18 mouse cellular contexts compared by ENCODE assay signal in genomic region chr13:46869464-46869863, GRCm38 (mm10).
DNase-seq lines count a peak whose midpoint lies in the region; ATAC-seq and TF ChIP-seq lines count a peak whose summit lies in the region.
"Had no signal": no experiment of that assay in that cellular context is flagged by ENCODE, and none has a peak within 500 bp of the region (broad histone marks: within the 10 kb centered on the region; RNA-seq: fewer than 3 reads in every experiment).

No protein-coding gene starts in this region.

- no peaks in the 10 kb centered on the region for H3K27me3 ChIP-seq in forebrain, embryonic 11.5 days (ENCODE audit: control insufficient read depth, insufficient read depth, low read length)
- H3K27me3 ChIP-seq in forebrain, embryonic 13.5 days, result no peaks in the 10 kb centered on the region
- no peaks in the 10 kb centered on the region for H3K27me3 ChIP-seq in myocyte (ENCODE audit: control insufficient read depth, insufficient read depth, insufficient read length)
- H3K27me3 ChIP-seq: embryonic facial prominence, embryonic 13.5 days; forebrain, embryonic 12.5 days; forebrain, embryonic 15.5 days had no signal

- WGBS in forebrain, embryonic 11.5 days, result 94% methylated on average over 13 of the region's 13 CpGs
- 92% methylated on average over 13 of the region's 13 CpGs for WGBS in forebrain, embryonic 13.5 days

- H3K9me3 ChIP-seq in forebrain, embryonic 11.5 days (ENCODE audit: control insufficient read depth, low read length), result no peaks in the 10 kb centered on the region
- H3K9me3 ChIP-seq in forebrain, embryonic 13.5 days (replicated peaks), result no peaks in the 10 kb centered on the region
- H3K9me3 ChIP-seq: embryonic facial prominence, embryonic 13.5 days; forebrain, embryonic 12.5 days; forebrain, embryonic 15.5 days had no signal

- TF ChIP-seq POLR2A in myocyte (IDR thresholded peaks at IDR 0.05; ENCODE audit: insufficient read length, low read depth), result no peak

- H3K79me2 ChIP-seq in myocyte (ENCODE audit: control insufficient read depth, insufficient read depth), result no peaks in the 10 kb centered on the region

- no peak overlapping the region for H3K4me3 ChIP-seq in forebrain, embryonic 11.5 days (ENCODE audit: low read depth, low read length)
- H3K4me3 ChIP-seq in forebrain, embryonic 13.5 days, result no peak overlapping the region
- H3K4me3 ChIP-seq in myocyte, result no peak overlapping the region
- H3K4me3 ChIP-seq: embryonic facial prominence, embryonic 13.5 days; forebrain, embryonic 12.5 days; forebrain, embryonic 15.5 days had no signal

- no peak overlapping the region for H3ac ChIP-seq in myocyte (ENCODE audit: control insufficient read depth, insufficient read length)

- no peak overlapping the region for H3K4me2 ChIP-seq in forebrain, embryonic 11.5 days (ENCODE audit: low read depth, low read length, severe bottlenecking)
- no peak overlapping the region for H3K4me2 ChIP-seq in forebrain, embryonic 13.5 days
- no peak overlapping the region for H3K4me2 ChIP-seq in myocyte (ENCODE audit: low read depth)
- H3K4me2 ChIP-seq: embryonic facial prominence, embryonic 13.5 days; forebrain, embryonic 12.5 days; forebrain, embryonic 15.5 days had no signal

- no peak overlapping the region for H3K27ac ChIP-seq in forebrain, embryonic 11.5 days (ENCODE audit: low read depth, low read length)
- no peak overlapping the region for H3K27ac ChIP-seq in forebrain, embryonic 13.5 days
- H3K27ac ChIP-seq: embryonic facial prominence, embryonic 13.5 days; forebrain, embryonic 12.5 days; forebrain, embryonic 15.5 days had no signal

- ATAC-seq in forebrain, embryonic 11.5 days (replicated peaks; ENCODE audit: low FRiP score), result no peak
- no peak for ATAC-seq in forebrain, embryonic 13.5 days
- ATAC-seq: forebrain, embryonic 15.5 days; forebrain, postnatal 0 days had no signal

- H3K36me3 ChIP-seq in forebrain, embryonic 11.5 days (ENCODE audit: control insufficient read depth, insufficient read depth, low read length), result no peaks in the 10 kb centered on the region
- no peaks in the 10 kb centered on the region for H3K36me3 ChIP-seq in forebrain, embryonic 13.5 days (ENCODE audit: poor library complexity, severe bottlenecking)
- no peaks in the 10 kb centered on the region for H3K36me3 ChIP-seq in myocyte (ENCODE audit: control insufficient read depth, insufficient read depth)
- H3K36me3 ChIP-seq: forebrain, embryonic 12.5 days; forebrain, embryonic 15.5 days had no signal

- no peaks in the 10 kb centered on the region for H3K4me1 ChIP-seq in forebrain, embryonic 11.5 days (replicated peaks; ENCODE audit: control insufficient read depth, insufficient read depth, low read length)
- peaks cover 17% of the 10 kb centered on the region for H3K4me1 ChIP-seq in forebrain, embryonic 13.5 days

- no peak overlapping the region for H3K9ac ChIP-seq in forebrain, embryonic 11.5 days (ENCODE audit: low read length)
- no peak overlapping the region for H3K9ac ChIP-seq in forebrain, embryonic 13.5 days
- H3K9ac ChIP-seq: embryonic facial prominence, embryonic 13.5 days; forebrain, embryonic 12.5 days; forebrain, embryonic 15.5 days; forebrain, postnatal 0 days had no signal

- peak; percentile 51 for DNase-seq in forebrain, embryonic 11.5 days (ENCODE audit: low spot score)
- DNase-seq in gastrocnemius, postnatal 25 days, result peak; percentile 27
- no peak for DNase-seq in gastrocnemius, adult 18-20 months (ENCODE audit: low spot score)
- DNase-seq in adrenal gland, postnatal 10 days, result no peak
- DNase-seq: adrenal gland, adult 2 months; adrenal gland, postnatal 14 days; adrenal gland, postnatal 36 days; cerebellum, adult 11-12 months; cerebellum, adult 2 months; cerebellum, adult 9-10 months; cerebellum, postnatal 10 days; cerebellum, postnatal 25 days; forebrain, postnatal 0 days had no signal

TF ChIP-seq in myocyte, 11 proteins besides CTCF, POLR2A, EP300 and RAD21:
- TF ChIP-seq MYOD1 (IDR thresholded peaks at IDR 0.05; ENCODE audit: control insufficient read depth in 1 of 3, insufficient read length in 2 of 3, low read depth in 2 of 3) (peak in 2 of 3 experiments; percentile 77 to 82), MYOG (IDR thresholded peaks at IDR 0.05; ENCODE audit: control insufficient read depth in 1 of 3, insufficient read depth in 1 of 3, insufficient read length in 2 of 3, low read depth in 2 of 3) (peak; percentile 21 to 78 (median 29)), CEBPB (IDR thresholded peaks at IDR 0.05; ENCODE audit: insufficient read depth, poor library complexity, severe bottlenecking) (no peak)
TF ChIP-seq in myocyte: peak in this region for 2.

Comparison
In these comparisons a context has a peak if more than half of its experiments do, and no peak if none do; other contexts are left out.
1. DNase-seq: peak in forebrain, embryonic 11.5 days (single experiment) and gastrocnemius, postnatal 25 days (single experiment); none in gastrocnemius, adult 18-20 months (single experiment) and adrenal gland, postnatal 10 days (single experiment).